Mouse (Mus musculus) liver, embryonic 12.5 days (tissue): ENCODE data around the gene Copg2. TPM values are rescaled to one million over a fixed set of nuclear protein-coding genes. Genes with fewer than 3 reads are reported as not detected.

Experiments used
- ATAC-seq: fragments of 200-750 bp; cut with Nextera tagmentation; 2 replicates; pipeline ENCODE4 v1.8.0; 2017; ENCODE audit warnings: moderate number of reproducible peaks, mild to moderate bottlenecking, moderate library complexity
- H3K27ac ChIP-seq: fragments of 300-500 bp; sonication (generic); 2 replicates; pipeline ENCODE4 v1.5.1; 2016; ENCODE audit warnings: mild to moderate bottlenecking
- H3K27me3 ChIP-seq: fragments of 300-500 bp; sonication (generic); replicated peaks from 2 replicates; pipeline ENCODE4 v1.6.1; 2016; ENCODE audit warnings: mild to moderate bottlenecking, moderate library complexity
- H3K36me3 ChIP-seq: fragments of 300-500 bp; sonication (generic); 2 replicates; pipeline ENCODE4 v1.6.1; 2016; ENCODE audit warnings: mild to moderate bottlenecking, moderate library complexity
- H3K4me1 ChIP-seq: fragments of 300-500 bp; sonication (generic); 2 replicates; pipeline ENCODE4 v1.6.1; 2016
- H3K4me2 ChIP-seq: fragments of 300-500 bp; sonication (generic); 2 replicates; pipeline ENCODE4 v1.6.1; 2016; ENCODE audit warnings: mild to moderate bottlenecking, moderate library complexity
- H3K4me3 ChIP-seq: fragments of 300-500 bp; sonication (generic); 2 replicates; pipeline ENCODE4 v1.5.1; 2016; ENCODE audit warnings: mild to moderate bottlenecking, moderate library complexity
- H3K9ac ChIP-seq: fragments of 300-500 bp; sonication (generic); 2 replicates; pipeline ENCODE4 v1.6.1; 2016; ENCODE audit warnings: mild to moderate bottlenecking, moderate library complexity
- H3K9me3 ChIP-seq: fragments of 300-500 bp; sonication (generic); replicated peaks from 2 replicates; pipeline ENCODE4 v1.6.1; 2016; ENCODE audit warnings: mild to moderate bottlenecking, moderate library complexity
- WGBS: fragments of 180-500 bp; shearing (Covaris S2); methylation state at CpG from one replicate; pipeline ENCODE4 v1.1.7; 2016; ENCODE audit not compliant: insufficient replicate concordance; 5-methylcytosine and 5-hydroxymethylcytosine counted together
- polyA plus RNA-seq: library from polyadenylated mRNA; unstranded; fragments of >200 nt; fragmentation: Nextera tagmentation; extraction: Ambion mirVana; gene quantifications from 2 replicates; pipeline ENCODE4 v1.2.1, GENCODE M21; 2016

Gene Copg2
- polyA plus RNA-seq, 1 experiment from 2014 or later, result 10.4 TPM

DNA sequence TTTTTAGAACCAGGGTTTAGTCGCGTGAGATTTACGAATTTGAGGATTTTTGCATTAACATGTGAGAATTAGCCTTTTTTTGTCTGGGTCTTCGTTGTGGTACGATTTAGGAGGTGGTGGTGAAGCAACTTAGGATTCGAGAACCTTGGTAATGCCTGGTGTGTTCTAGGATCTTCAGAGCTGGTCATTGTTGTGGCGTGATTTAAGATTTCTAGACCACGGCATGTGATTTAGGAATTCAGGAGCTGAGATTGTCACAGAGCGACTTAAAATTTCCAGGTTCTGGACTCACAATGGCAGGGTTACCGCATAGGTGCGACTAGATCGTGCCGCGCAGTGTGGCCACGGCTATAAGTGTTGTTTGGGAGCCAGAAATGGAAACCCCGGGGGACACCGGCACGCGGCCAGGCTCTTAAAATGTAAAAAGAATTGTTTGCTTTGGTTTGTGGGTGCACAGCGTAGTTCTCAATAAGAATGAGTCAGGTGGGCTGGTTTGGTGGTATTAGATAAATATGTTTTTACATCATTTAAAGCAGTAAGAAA, 158.1 kb downstream of the Copg2 start:
- peaks cover 6% of the 10 kb centered on the region for H3K36me3 ChIP-seq
- peak overlapping the region; percentile 59 for H3K4me2 ChIP-seq
- peak overlapping the region; percentile 43; the same call in 1 of the 2 replicates for H3K9ac ChIP-seq
- peak overlapping the region; percentile 38; the same call in 1 of the 2 replicates for H3K27ac ChIP-seq
- WGBS, result 47% methylated on average over 20 of the region's 20 CpGs
- peak overlapping the region; percentile 47 for H3K4me3 ChIP-seq
- H3K4me1 ChIP-seq, result 0 out of 2 replicates have a peak, but pooled peaks cover 5% of the 10 kb centered on the region
- peaks cover 32% of the 10 kb centered on the region for H3K9me3 ChIP-seq
- peaks cover 68% of the 10 kb centered on the region for H3K27me3 ChIP-seq
- no peak for ATAC-seq

DNA sequence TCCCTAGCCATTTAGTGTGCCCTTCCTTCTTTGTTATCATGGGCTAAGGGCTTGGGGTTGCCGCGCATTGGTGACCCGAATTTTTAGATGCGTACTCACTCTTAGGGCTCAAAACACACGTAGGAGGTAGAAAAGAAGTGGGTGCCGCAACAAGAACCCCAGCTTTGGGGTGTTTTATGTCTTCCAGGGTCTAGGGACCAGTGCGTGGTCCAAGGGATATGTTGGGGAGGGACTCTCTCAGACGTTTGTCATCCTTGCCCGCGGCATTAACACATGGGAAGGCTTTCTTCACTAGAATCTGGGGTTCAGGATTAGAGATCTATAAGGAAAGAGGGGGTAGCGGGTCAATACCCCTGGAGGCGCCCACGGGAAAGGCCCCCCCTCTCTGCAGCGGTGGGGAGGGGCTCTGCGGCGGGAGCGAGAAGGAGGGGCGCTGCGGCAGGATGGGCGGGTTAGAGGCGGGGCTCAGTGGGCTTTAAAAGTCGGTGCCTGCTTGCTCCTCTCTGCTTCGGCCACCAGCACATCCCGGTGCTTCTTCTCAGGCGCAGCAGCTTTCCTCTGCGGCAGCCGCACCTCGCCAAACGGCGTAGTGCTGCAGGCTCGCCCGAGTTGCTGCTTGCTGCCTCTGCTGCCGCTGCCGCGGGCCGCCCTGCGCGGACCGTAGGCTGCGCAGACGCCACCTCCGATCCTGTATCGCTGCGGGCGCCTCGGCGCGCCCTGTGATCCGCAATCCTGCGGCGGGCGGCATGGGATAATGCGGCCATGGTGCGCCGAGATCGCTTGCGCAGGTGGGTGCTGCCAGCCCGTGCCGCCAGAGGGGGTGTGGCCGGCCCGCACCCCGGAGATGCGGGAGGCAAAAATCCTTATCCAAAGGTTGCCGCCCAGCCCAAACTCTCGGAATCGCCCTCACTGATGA, 158.8 kb downstream of the Copg2 start:
- H3K36me3 ChIP-seq, result 0 out of 2 replicates have a peak, but pooled peaks cover 4% of the 10 kb centered on the region
- 54% methylated on average over 63 of the region's 66 CpGs for WGBS
- H3K9me3 ChIP-seq, result peaks cover 32% of the 10 kb centered on the region
- H3K4me1 ChIP-seq, result 0 out of 2 replicates have a peak, but pooled peaks cover 10% of the 10 kb centered on the region
- H3K4me3 ChIP-seq, result peak overlapping the region; percentile 47
- H3K27me3 ChIP-seq, result peaks cover 76% of the 10 kb centered on the region
- H3K9ac ChIP-seq, result 0 out of 2 replicates have a peak overlapping the region, but pooled peaks have one; percentile 43
- ATAC-seq, result no peak
- H3K27ac ChIP-seq, result peak overlapping the region; percentile 38; the same call in 1 of the 2 replicates
- peak overlapping the region; percentile 59 for H3K4me2 ChIP-seq

DNA sequence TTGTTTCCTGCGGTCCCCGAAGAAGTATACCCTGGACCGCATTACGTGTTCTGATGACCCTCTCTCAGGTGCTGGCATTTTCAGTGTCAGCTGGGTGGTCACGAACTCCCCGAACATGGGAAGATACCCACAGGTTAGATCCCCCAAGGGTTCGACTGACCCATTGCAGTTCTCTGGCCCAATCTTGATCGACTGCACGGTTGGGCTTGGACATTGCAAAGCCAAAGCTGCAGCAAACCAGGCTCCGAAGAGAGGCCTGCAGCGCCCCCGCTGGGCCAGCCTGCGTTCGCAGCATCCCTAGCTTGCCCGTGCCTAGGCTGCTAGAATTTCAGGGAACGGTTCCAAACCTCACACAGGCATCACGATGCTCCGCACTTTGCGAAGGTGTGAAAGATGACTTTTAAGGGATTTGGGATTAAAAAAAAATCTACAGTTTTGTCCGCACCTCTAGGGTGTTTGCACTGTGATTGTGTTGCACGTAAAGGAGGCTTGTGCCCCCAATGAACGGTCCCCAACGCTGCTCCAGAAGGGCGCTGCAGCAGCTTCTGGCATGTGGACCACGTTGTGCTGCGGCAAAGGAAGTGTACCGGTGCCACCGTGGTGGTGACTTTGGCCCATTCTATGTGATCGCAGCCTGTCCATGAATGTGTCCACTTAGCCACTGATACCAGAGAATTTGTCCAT, 159.6 kb downstream of the Copg2 start:
- peak overlapping the region; percentile 47 for H3K4me3 ChIP-seq
- 0 out of 2 replicates have a peak, but pooled peaks cover 12% of the 10 kb centered on the region for H3K4me1 ChIP-seq
- no peaks in the 10 kb centered on the region for H3K36me3 ChIP-seq
- peak overlapping the region; percentile 59 for H3K4me2 ChIP-seq
- H3K27me3 ChIP-seq, result peaks cover 84% of the 10 kb centered on the region
- H3K9ac ChIP-seq, result no peak overlapping the region
- H3K9me3 ChIP-seq, result peaks cover 32% of the 10 kb centered on the region
- WGBS, result 47% methylated on average over 29 of the region's 29 CpGs
- H3K27ac ChIP-seq, result no peak overlapping the region
- ATAC-seq, result peak; percentile 46; the same call in 1 of the 2 replicates

DNA sequence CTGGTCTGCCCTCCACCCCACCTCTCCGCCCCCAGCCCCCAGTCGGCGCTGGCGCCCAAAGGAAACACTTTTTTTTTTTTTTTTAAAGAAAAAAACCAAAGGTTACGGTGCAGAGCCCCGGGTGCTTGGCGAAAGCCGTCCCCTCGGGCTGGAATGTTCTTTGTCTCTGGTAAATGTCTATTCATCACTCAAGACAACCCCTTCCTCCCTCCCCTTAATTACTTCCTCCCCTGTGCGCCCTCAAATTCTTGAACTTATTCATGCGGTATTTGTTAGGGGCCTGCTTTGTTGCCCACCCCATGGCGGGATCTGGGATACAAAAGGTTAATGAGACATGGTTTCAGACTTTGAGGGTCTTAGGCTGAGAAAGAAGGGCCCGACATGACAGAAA, 160.2 kb downstream of the Copg2 start:
- H3K4me2 ChIP-seq, result peak overlapping the region; percentile 59; the same call in 1 of the 2 replicates
- 49% methylated on average over 13 of the region's 13 CpGs for WGBS
- no peak overlapping the region for H3K9ac ChIP-seq
- H3K27ac ChIP-seq, result no peak overlapping the region
- H3K4me3 ChIP-seq, result no peak overlapping the region; the same call in 1 of the 2 replicates
- peaks cover 32% of the 10 kb centered on the region for H3K9me3 ChIP-seq
- H3K36me3 ChIP-seq, result no peaks in the 10 kb centered on the region
- H3K27me3 ChIP-seq, result peaks cover 89% of the 10 kb centered on the region
- 0 out of 2 replicates have a peak, but pooled peaks cover 12% of the 10 kb centered on the region for H3K4me1 ChIP-seq
- ATAC-seq, result no peak

DNA sequence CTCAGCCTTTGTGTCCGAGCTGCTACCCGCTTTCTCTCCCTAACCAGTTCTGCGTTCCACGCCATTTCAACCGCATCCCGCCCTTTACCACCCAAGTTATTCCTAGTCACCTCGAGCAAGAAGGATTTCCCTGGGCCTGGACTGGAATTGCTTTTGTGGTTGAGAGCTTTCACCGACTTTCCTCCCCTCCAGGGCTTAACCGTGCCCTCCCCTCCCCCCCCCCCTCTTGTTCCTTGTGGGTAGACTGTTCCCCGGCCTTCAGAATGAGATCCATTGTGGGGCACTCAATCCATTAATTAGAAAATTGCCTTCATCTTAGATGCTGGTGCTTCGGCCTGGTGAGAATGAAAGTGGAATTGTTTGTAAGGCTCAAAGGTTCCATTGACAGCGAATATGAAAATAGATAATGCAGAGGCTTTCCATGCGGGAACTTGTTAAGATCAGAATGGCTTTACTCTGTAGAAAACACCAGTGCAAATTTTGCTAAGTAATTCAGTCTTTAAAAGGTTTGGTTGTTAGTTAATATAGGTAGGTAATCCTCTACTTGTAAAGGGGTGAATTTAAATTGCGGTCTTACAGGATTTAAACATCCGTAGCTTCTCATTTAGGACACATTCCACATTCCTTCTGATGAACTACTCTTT, 160.7 kb downstream of the Copg2 start:
- H3K4me3 ChIP-seq, result peak overlapping the region; percentile 22
- 50% methylated on average over 15 of the region's 15 CpGs for WGBS
- peaks cover 89% of the 10 kb centered on the region for H3K27me3 ChIP-seq

DNA sequence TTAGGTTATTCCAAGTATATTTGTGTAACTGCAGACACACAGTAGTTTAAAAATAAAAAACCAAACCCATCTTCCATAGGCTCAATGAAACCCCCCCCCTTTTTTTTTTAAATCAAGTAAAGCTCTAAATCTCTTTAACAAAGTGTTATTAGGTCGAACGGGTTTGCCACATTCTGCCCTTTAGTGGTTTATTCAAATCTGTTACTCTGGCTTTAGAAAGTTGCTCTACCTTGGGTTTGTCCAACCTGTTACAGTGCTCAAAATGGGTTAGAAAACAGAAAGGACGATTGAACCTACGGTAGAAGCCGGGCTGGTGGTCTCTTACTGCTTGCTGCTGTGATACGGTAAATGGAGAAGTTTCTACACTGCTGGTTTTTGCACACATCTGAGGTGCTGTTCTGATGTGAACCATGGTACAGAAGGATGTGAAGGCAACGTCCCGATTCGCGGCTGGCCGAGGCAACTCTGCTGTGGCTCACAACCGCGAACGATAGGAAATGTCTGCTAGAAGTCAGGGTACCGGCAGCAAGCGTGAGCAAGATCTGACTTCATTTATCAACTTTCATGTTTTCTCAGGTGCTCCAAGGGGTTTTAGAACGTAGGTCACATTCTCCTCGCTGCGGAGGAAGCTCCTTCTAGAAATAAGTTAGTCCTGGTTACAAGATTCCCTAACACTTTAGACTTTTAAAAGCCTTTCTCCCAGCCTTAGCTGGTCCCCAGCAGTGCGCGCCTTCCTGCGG, 161.4 kb downstream of the Copg2 start:
- Histone ChIP-seq H3K36me3 (no peaks in the 10 kb centered on the region), H3K4me3 (peak overlapping the region; percentile 22; the same call in 1 of the 2 replicates), H3K4me2 (peak overlapping the region; percentile 59), H3K27ac (no peak overlapping the region; the same call in 1 of the 2 replicates), H3K4me1 (0 out of 2 replicates have a peak, but pooled peaks cover 12% of the 10 kb centered on the region), H3K9ac (no peak overlapping the region), H3K9me3 (peaks cover 32% of the 10 kb centered on the region), H3K27me3 (peaks cover 87% of the 10 kb centered on the region)
- 54% methylated on average over 22 of the region's 22 CpGs for WGBS
- no peak for ATAC-seq

More for the DNA sequence above, 160.7 kb downstream of the Copg2 start:
- H3K9me3 ChIP-seq, result peaks cover 32% of the 10 kb centered on the region
- H3K36me3 ChIP-seq, result no peaks in the 10 kb centered on the region
- H3K4me2 ChIP-seq, result peak overlapping the region; percentile 59
- no peak overlapping the region; the same call in 1 of the 2 replicates for H3K27ac ChIP-seq
- no peak for ATAC-seq
- no peak overlapping the region for H3K9ac ChIP-seq
- 0 out of 2 replicates have a peak, but pooled peaks cover 12% of the 10 kb centered on the region for H3K4me1 ChIP-seq

DNA sequence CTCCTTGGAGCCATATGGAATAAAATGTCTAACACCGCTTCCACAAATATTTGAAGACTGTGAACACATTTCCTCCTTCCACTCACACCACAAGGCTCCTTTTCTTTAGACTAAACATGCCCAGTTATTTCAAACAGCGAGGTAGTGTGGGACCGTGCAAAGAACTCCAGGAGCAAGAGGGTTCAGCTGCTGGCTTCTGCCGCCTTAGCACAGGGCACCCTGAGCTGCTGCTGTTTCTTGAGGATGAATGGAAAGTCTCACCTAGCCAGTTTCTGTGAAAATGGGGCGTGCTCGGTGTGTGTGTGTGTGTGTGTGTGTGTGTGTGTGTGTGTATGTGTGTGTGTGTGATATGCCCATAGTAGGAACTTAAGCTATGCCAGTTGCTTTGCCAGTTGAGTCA, 162.1 kb downstream of the Copg2 start:
- no peak overlapping the region for H3K4me3 ChIP-seq
- H3K27me3 ChIP-seq, result peaks cover 83% of the 10 kb centered on the region
- WGBS, result 53% methylated on average over 6 of the region's 6 CpGs
- no peak overlapping the region for H3K4me2 ChIP-seq
- H3K4me1 ChIP-seq, result 0 out of 2 replicates have a peak, but pooled peaks cover 12% of the 10 kb centered on the region
- H3K27ac ChIP-seq, result no peak overlapping the region
- ATAC-seq, result no peak
- H3K36me3 ChIP-seq, result no peaks in the 10 kb centered on the region
- H3K9ac ChIP-seq, result no peak overlapping the region
- peaks cover 32% of the 10 kb centered on the region for H3K9me3 ChIP-seq

DNA sequence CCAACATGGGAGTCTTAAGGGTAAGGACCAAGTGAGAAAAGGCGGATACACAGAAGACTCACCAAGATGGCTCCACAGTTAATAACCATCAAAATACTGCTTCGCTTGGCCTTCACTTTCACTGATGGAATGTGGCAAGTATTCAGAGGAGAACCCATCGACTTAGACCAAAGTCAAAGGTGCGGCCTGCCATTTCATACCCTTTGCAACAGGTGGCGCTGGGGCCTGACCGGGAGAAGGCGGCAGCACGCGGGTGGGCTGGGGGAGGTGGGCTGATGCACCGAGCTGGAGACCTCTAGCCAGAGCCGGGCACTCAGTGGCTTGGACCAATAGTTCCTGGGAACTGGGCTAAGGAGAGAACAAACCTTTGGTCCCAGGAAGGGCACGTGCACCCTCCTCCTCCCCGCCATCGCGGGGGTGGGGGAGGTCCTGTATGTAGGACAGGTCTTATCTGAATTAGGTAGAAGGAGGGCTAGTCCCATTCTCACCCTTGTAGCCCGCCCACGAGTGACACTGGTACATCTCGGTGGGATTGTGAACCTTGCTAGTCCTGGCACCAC, 163.9 kb downstream of the Copg2 start:
- Histone ChIP-seq H3K4me1 (0 out of 2 replicates have a peak, but pooled peaks cover 12% of the 10 kb centered on the region), H3K9me3 (peaks cover 15% of the 10 kb centered on the region), H3K4me3 (no peak overlapping the region), H3K27ac (no peak overlapping the region), H3K4me2 (0 out of 2 replicates have a peak overlapping the region, but pooled peaks have one; percentile 3), H3K9ac (no peak overlapping the region), H3K27me3 (peaks cover 65% of the 10 kb centered on the region), H3K36me3 (no peaks in the 10 kb centered on the region)
- 50% methylated on average over 18 of the region's 18 CpGs for WGBS
- ATAC-seq, result no peak

DNA sequence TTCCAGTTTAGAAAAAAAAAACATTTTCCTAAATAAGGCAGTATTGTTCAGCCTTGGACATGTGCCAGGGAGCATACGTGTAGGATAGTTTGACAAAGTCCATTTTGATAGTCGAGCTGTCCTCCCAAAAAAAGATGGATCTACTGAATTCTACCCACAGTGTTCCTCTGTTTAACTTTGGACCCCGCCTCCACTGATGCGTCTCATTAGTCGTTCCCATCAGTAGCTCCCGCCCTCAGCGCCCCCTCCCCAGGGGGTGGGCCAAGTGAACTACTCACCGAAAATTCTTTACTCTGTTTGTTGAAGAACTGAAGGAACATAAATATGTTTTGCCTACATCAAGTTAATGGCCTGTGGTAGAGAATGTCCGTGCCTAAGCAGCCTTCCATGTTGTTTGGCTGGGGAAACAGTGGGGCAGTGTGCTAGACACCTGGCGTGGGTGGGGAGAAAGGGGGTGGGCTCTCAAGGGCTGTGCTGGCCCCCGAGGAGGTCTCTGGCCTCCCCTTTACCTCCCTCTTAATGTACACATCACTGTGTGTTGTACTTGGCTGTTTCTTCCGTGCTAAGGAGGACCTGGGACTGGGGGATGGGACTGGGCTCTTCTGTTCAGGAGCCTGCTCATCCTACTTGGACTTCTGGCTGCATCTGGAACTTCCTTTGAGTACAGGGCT, 166.2 kb downstream of the Copg2 start:
- peaks cover 43% of the 10 kb centered on the region for H3K27me3 ChIP-seq
- no peak overlapping the region for H3K9ac ChIP-seq
- no peaks in the 10 kb centered on the region for H3K36me3 ChIP-seq
- ATAC-seq, result no peak
- H3K4me1 ChIP-seq, result 0 out of 2 replicates have a peak, but pooled peaks cover 8% of the 10 kb centered on the region
- no peak overlapping the region for H3K4me3 ChIP-seq
- H3K27ac ChIP-seq, result no peak overlapping the region
- no peak overlapping the region for H3K4me2 ChIP-seq
- H3K9me3 ChIP-seq, result no peaks in the 10 kb centered on the region
- 58% methylated on average over 12 of the region's 12 CpGs for WGBS

DNA sequence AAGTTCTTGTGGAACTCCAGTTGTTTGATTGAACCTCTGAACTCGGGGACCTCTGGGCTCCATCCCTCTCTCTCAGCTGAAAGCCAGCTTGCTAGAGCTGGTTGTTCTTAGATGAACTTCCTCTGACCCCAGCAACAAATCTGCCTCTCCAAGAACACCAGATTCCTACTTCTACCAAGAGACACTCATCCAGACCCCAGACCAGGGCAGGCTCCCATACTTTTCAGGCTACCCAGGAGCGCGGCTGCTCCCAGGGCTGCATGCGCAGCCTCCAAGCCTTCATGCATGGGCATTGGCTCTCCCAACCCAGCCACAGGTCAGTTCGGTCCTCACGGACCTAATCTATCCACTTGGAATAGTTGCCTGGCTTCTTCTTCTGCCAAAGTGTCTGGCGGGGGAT, 173.3 kb downstream of the Copg2 start, which contains the start of gene Mest:
Gene Mest (plus strand): TSS at position 217 of the 400 bp plus-strand sequence.
- WGBS, result 59% methylated on average over 7 of the region's 7 CpGs

More for the DNA sequence above, 173.3 kb downstream of the Copg2 start, which contains the start of gene Mest:
- Histone ChIP-seq H3K27ac (no peak within 1 kb of the TSS), H3K4me3 (no peak within 1 kb of the TSS), H3K9ac (no peak within 1 kb of the TSS), H3K4me1 (no peaks in the 10 kb centered on the region), H3K36me3 (no peaks in the 10 kb centered on the region), H3K9me3 (no peaks in the 10 kb centered on the region), H3K27me3 (no peaks in the 10 kb centered on the region), H3K4me2 (no peak within 1 kb of the TSS)
- ATAC-seq, result no peak
